Mouse (Mus musculus): ENCODE measurements around the gene 4930524J08Rik. TPM values are rescaled to one million over a fixed set of nuclear protein-coding genes. Genes with fewer than 3 reads are reported as not detected.

The 4930524J08Rik gene
- polyA plus RNA-seq, 1 experiment from 2014 or later = 2.4 TPM

DNA sequence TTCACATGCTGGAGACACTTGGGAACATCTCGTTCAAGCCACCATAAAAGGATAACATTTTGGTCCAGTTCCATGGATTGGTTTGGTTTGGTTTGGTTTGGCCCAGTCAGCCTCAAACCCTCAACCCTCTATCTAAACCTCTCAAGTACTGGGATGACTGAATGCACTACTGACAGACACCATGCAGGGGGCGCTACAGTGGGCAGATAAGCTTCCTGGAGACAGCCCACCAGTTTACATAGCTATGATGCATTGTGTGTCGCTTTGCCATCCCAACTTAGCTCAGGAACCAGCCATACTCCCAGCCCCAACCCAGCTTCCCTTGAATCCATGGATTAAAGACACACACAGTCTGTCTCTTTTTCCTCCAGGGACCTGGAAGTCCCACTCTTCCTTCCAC, 29.6 kb downstream of the 4930524J08Rik start:
- Histone ChIP-seq H3K27me3 (ENCODE audit: control insufficient read depth, insufficient read depth, low read length) (no peaks in the 10 kb centered on the region), H3K4me3 (ENCODE audit: low read depth, low read length) (no peak overlapping the region), H3K9ac (replicated peaks; ENCODE audit: low read depth, low read length) (no peak overlapping the region), H3K9me3 (ENCODE audit: control insufficient read depth, low read depth, low read length) (no peaks in the 10 kb centered on the region), H3K27ac (ENCODE audit: low read length) (no peak overlapping the region), H3K36me3 (ENCODE audit: control insufficient read depth, insufficient read depth, low read length) (no peaks in the 10 kb centered on the region), H3K4me2 (replicated peaks; ENCODE audit: low read depth, low read length) (no peak overlapping the region), H3K4me1 (ENCODE audit: control insufficient read depth, insufficient read depth, low read length) (no peaks in the 10 kb centered on the region)
- WGBS = 65% methylated on average over 3 of the region's 3 CpGs
- ATAC-seq (ENCODE audit: insufficient number of reproducible peaks, insufficient read depth, low FRiP score, low read depth) = no peak

DNA sequence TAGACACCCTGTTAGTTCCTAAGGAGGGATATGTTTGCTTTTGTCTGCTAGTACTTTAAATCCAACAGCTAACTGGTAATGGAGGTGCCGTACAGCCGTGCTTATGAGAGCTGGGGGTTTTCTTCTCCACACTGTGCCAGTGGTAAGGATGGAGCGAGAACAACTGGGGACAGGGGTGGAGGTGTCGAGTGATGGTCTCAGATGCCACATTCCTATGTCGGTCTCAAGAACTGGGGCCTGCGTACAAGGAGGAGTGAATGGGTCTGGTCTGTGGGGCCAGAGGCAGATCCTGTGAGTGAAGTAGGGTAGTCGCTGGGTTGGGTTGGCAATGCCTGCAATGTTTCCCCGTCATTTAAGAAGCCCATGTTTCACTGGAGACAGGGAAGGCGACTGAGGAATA, 33.7 kb downstream of the 4930524J08Rik start:
- ATAC-seq (ENCODE audit: insufficient number of reproducible peaks, insufficient read depth, low FRiP score, low read depth) = no peak
- Histone ChIP-seq H3K36me3 (ENCODE audit: control insufficient read depth, insufficient read depth, low read length) (no peaks in the 10 kb centered on the region), H3K9ac (replicated peaks; ENCODE audit: low read depth, low read length) (no peak overlapping the region), H3K27ac (ENCODE audit: low read length) (no peak overlapping the region), H3K27me3 (ENCODE audit: control insufficient read depth, insufficient read depth, low read length) (no peaks in the 10 kb centered on the region), H3K4me1 (ENCODE audit: control insufficient read depth, insufficient read depth, low read length) (no peaks in the 10 kb centered on the region), H3K4me3 (ENCODE audit: low read depth, low read length) (no peak overlapping the region), H3K9me3 (ENCODE audit: control insufficient read depth, low read depth, low read length) (no peaks in the 10 kb centered on the region), H3K4me2 (replicated peaks; ENCODE audit: low read depth, low read length) (no peak overlapping the region)
- WGBS = 84% methylated on average over 9 of the region's 9 CpGs

DNA sequence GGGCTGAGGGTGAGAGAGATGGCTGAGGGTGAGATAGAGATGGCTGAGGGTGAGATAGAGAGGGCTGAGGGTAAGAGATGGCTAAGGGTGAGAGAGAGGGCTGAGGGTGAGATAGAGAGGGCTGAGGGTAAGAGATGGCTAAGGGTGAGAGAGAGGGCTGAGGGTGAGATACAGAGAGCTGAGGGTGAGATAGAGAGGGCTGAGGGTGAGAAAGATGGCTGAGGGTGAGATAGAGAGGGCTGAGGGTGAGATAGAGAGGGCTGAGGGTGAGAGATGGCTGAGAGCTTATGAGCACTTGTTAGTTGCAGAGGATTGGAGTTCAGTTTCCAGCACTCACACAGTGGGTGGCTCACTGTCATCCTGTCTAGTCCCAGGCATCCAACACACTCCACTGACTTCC, 41.2 kb downstream of the 4930524J08Rik start:
- H3K9me3 ChIP-seq (ENCODE audit: control insufficient read depth, low read depth, low read length) = no peaks in the 10 kb centered on the region
- no peak overlapping the region for H3K27ac ChIP-seq (ENCODE audit: low read length)
- no peak overlapping the region for H3K9ac ChIP-seq (replicated peaks; ENCODE audit: low read depth, low read length)
- H3K4me2 ChIP-seq (replicated peaks; ENCODE audit: low read depth, low read length) = no peak overlapping the region
- no peaks in the 10 kb centered on the region for H3K4me1 ChIP-seq (ENCODE audit: control insufficient read depth, insufficient read depth, low read length)
- ATAC-seq (ENCODE audit: insufficient number of reproducible peaks, insufficient read depth, low FRiP score, low read depth) = no peak
- no peaks in the 10 kb centered on the region for H3K27me3 ChIP-seq (ENCODE audit: control insufficient read depth, insufficient read depth, low read length)
- no peaks in the 10 kb centered on the region for H3K36me3 ChIP-seq (ENCODE audit: control insufficient read depth, insufficient read depth, low read length)
- no peak overlapping the region for H3K4me3 ChIP-seq (ENCODE audit: low read depth, low read length)

DNA sequence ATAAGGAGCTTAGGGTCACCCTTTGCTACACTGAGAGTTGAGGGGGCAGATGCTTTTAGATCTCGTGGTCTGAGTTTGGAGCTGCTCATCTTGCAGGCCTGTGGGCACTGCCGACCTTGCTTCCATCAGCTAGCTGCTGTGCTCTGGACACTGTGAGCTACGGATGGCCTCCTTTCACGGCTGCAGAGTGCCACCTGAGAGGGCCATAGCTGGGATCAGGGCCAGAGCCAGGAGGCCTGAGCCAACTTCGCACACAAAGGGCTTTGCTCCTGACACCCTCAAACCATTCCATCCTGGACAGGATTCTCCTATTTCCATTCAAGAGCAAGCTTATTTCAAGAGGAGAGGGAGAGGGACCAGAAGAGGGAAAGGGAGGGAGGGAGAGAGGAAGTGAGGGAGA, 45.5 kb downstream of the 4930524J08Rik start:
- ATAC-seq (ENCODE audit: insufficient number of reproducible peaks, insufficient read depth, low FRiP score, low read depth) = no peak
- WGBS = 73% methylated on average over 5 of the region's 5 CpGs
- Histone ChIP-seq H3K9me3 (ENCODE audit: control insufficient read depth, low read depth, low read length) (no peaks in the 10 kb centered on the region), H3K27ac (ENCODE audit: low read length) (no peak overlapping the region), H3K4me1 (ENCODE audit: control insufficient read depth, insufficient read depth, low read length) (no peaks in the 10 kb centered on the region), H3K36me3 (ENCODE audit: control insufficient read depth, insufficient read depth, low read length) (no peaks in the 10 kb centered on the region), H3K4me3 (ENCODE audit: low read depth, low read length) (no peak overlapping the region), H3K9ac (replicated peaks; ENCODE audit: low read depth, low read length) (no peak overlapping the region), H3K4me2 (replicated peaks; ENCODE audit: low read depth, low read length) (no peak overlapping the region), H3K27me3 (ENCODE audit: control insufficient read depth, insufficient read depth, low read length) (no peaks in the 10 kb centered on the region)

DNA sequence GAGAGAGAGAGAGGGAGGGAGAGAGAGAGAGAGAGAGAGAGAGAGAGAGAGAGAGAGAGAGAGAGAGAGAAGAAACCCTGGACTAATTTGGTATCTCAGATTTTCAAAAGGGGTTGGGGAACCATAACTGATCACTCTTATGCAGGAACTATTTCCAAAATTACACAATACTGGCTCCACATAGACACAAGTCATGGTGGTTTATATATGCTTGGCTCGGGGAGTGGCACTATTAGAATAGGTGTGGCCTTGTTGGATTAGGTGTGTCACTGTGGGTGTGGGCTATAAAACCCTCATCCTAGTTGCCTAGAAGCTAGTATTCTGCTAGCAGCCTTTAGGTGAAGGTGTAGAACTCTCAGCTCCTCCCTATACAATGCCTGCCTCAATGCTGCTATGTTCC, 46.0 kb downstream of the 4930524J08Rik start:
- Histone ChIP-seq H3K4me3 (ENCODE audit: low read depth, low read length) (no peak overlapping the region), H3K27me3 (ENCODE audit: control insufficient read depth, insufficient read depth, low read length) (no peaks in the 10 kb centered on the region), H3K9ac (replicated peaks; ENCODE audit: low read depth, low read length) (no peak overlapping the region), H3K4me2 (replicated peaks; ENCODE audit: low read depth, low read length) (no peak overlapping the region), H3K4me1 (ENCODE audit: control insufficient read depth, insufficient read depth, low read length) (0 out of 2 replicates have a peak, but pooled peaks cover 1% of the 10 kb centered on the region), H3K27ac (ENCODE audit: low read length) (no peak overlapping the region), H3K36me3 (ENCODE audit: control insufficient read depth, insufficient read depth, low read length) (no peaks in the 10 kb centered on the region), H3K9me3 (ENCODE audit: control insufficient read depth, low read depth, low read length) (no peaks in the 10 kb centered on the region)
- WGBS = 87% methylated on average over 1 of the region's 1 CpGs
- ATAC-seq (ENCODE audit: insufficient number of reproducible peaks, insufficient read depth, low FRiP score, low read depth) = no peak

Other genes starting within 250 kb of the 4930524J08Rik start
- gene Rasgef1b, start 250.0 kb upstream of the 4930524J08Rik start, polyA plus RNA-seq (2014; fragmentation: Nextera tagmentation; extraction: Ambion mirVana) = 13.9 and 14.8 TPM in 2 replicates
- gene Vamp9, start 72.8 kb upstream of the 4930524J08Rik start, polyA plus RNA-seq (2014; fragmentation: Nextera tagmentation; extraction: Ambion mirVana) = 0.30 TPM in 1 of 2 replicates, not detected in the other
- 126 and 147 TPM in 2 replicates for gene Hnrnpd, start 123 bp upstream of the 4930524J08Rik start, polyA plus RNA-seq (2014; fragmentation: Nextera tagmentation; extraction: Ambion mirVana)
- gene Hnrnpdl, start 60.6 kb downstream of the 4930524J08Rik start, polyA plus RNA-seq (2014; fragmentation: Nextera tagmentation; extraction: Ambion mirVana) = 200 and 207 TPM in 2 replicates
- 39.4 and 45.4 TPM in 2 replicates for gene Enoph1, start 60.9 kb downstream of the 4930524J08Rik start, polyA plus RNA-seq (2014; fragmentation: Nextera tagmentation; extraction: Ambion mirVana)
- gene Tmem150c, start 180.7 kb downstream of the 4930524J08Rik start, polyA plus RNA-seq (2014; fragmentation: Nextera tagmentation; extraction: Ambion mirVana) = 4.7 and 4.9 TPM in 2 replicates